Mouse (Mus musculus): ENCODE data around the gene Pde4b.

Gene Pde4b

GRCm38 (mm10) chr4:102622977-102623376, 535.6 kb downstream of the Pde4b start:
- DNase-seq: no peak

- peak; percentile 75 for DNase-seq
These were observed 536.7 kb downstream of the Pde4b start for GRCm38 (mm10) chr4:102623789-102624611.

GRCm38 (mm10) chr4:102624937-102625336, 537.6 kb downstream of the Pde4b start:
- DNase-seq: peak; percentile 47

GRCm38 (mm10) chr4:102627799-102628198, 540.5 kb downstream of the Pde4b start:
- DNase-seq: no peak

- DNase-seq: no peak
These were observed 542.3 kb downstream of the Pde4b start for GRCm38 (mm10) chr4:102629621-102630020.

GRCm38 (mm10) chr4:102630261-102630660, 542.9 kb downstream of the Pde4b start:
- no peak for DNase-seq

GRCm38 (mm10) chr4:102631624-102632023, 544.3 kb downstream of the Pde4b start:
- DNase-seq: no peak

GRCm38 (mm10) chr4:102633241-102633640, 545.9 kb downstream of the Pde4b start:
- no peak for DNase-seq

GRCm38 (mm10) chr4:102635258-102635657, 547.9 kb downstream of the Pde4b start:
- peak; percentile 81 for DNase-seq

GRCm38 (mm10) chr4:102635944-102636343, 548.6 kb downstream of the Pde4b start:
- peak; percentile 81 for DNase-seq

- peak; percentile 86 for DNase-seq
These were observed 550.1 kb downstream of the Pde4b start for GRCm38 (mm10) chr4:102637348-102637910.

- no peak for DNase-seq
These were observed 553.6 kb downstream of the Pde4b start for GRCm38 (mm10) chr4:102640942-102641341.

GRCm38 (mm10) chr4:102644062-102644461, 556.7 kb downstream of the Pde4b start:
- DNase-seq: peak; percentile 50

- DNase-seq: no peak
These were observed 559.7 kb downstream of the Pde4b start for GRCm38 (mm10) chr4:102647056-102647455.

GRCm38 (mm10) chr4:102655331-102655730, 568.0 kb downstream of the Pde4b start:
- DNase-seq: no peak

- DNase-seq: peak; percentile 69
These were observed 569.2 kb downstream of the Pde4b start for GRCm38 (mm10) chr4:102656494-102657036.

Measured in lung, postnatal 36 days (tissue).